Mouse (Mus musculus) lung, embryonic 14.5 days (tissue): ENCODE measurements around the gene Gcnt2. TPM values are rescaled to one million over a fixed set of nuclear protein-coding genes. Genes with fewer than 3 reads are reported as not detected.
A peak's percentile ranks its signal among the peaks of the same experiment; 100 is the strongest.
"Not testable (repeated sequence)": the region's sequence is repeated elsewhere in the genome, so short reads cannot be mapped to it uniquely, and the experiment has no call there.

Experiments used
- ATAC-seq: fragments of 200-750 bp; cut with Nextera tagmentation; 2 replicates; pipeline ENCODE4 v1.8.0; 2017; ENCODE audit warnings: mild to moderate bottlenecking, moderate TSS enrichment, moderate library complexity; ENCODE audit not compliant: insufficient read depth
- DNase-seq: peaks from one replicate; pipeline ENCODE4 v3.0.0-alpha.2; 2015
- H3K27ac ChIP-seq: fragments of 300-500 bp; sonication (generic); 2 replicates; pipeline ENCODE4 v1.5.1; 2014; ENCODE audit warnings: low read depth, mild to moderate bottlenecking, moderate library complexity
- H3K27me3 ChIP-seq: fragments of 300-500 bp; sonication (generic); 2 replicates; pipeline ENCODE4 v1.6.1; 2014; ENCODE audit warnings: low read length, control low read depth; ENCODE audit not compliant: insufficient read depth
- H3K36me3 ChIP-seq: fragments of 300-500 bp; sonication (generic); 2 replicates; pipeline ENCODE4 v1.6.1; 2014; ENCODE audit warnings: control low read depth; ENCODE audit not compliant: insufficient read depth
- H3K4me1 ChIP-seq: fragments of 300-500 bp; sonication (generic); 2 replicates; pipeline ENCODE4 v1.6.1; 2014; ENCODE audit warnings: antibody characterized with exemption, control low read depth; ENCODE audit not compliant: insufficient read depth
- H3K4me2 ChIP-seq: fragments of 300-500 bp; sonication (generic); 2 replicates; pipeline ENCODE4 v1.6.1; 2014; ENCODE audit warnings: mild to moderate bottlenecking
- H3K4me3 ChIP-seq: fragments of 300-500 bp; sonication (generic); 2 replicates; pipeline ENCODE4 v1.5.1; 2014; ENCODE audit warnings: low read depth, low read length
- H3K9ac ChIP-seq: fragments of 300-500 bp; sonication (generic); 2 replicates; pipeline ENCODE4 v1.6.1; 2014
- H3K9me3 ChIP-seq: fragments of 300-500 bp; sonication (generic); 2 replicates; pipeline ENCODE4 v1.6.1; 2016; ENCODE audit warnings: low read depth, low read length, control low read depth
- CTCF ChIP-seq: IDR thresholded peaks from 2 replicates; pipeline ENCODE4 v1.5.1; 2016; ENCODE audit warnings: antibody characterized with exemption, low read depth
- WGBS: fragments of 180-500 bp; shearing (Covaris S2); extraction: QIAGEN DNeasy Blood & Tissue Kit; methylation state at CpG from one replicate; pipeline ENCODE4 v1.1.7; 2014; 5-methylcytosine and 5-hydroxymethylcytosine counted together
- polyA plus RNA-seq: library from polyadenylated mRNA; unstranded; fragments of >200 nt; fragmentation: Nextera tagmentation; extraction: Ambion mirVana; gene quantifications from 2 replicates; pipeline ENCODE4 v1.2.1, GENCODE M21; 2014

Gene Gcnt2
- polyA plus RNA-seq, 1 experiment from 2014 or later, result 2.5 TPM

GRCm38 (mm10) chr13:40928192-40928898 is 68.8 kb downstream of the Gcnt2 start:
- Histone ChIP-seq H3K4me2 (no peak overlapping the region), H3K27me3 (no peaks in the 10 kb centered on the region), H3K9me3 (no peaks in the 10 kb centered on the region), H3K36me3 (no peaks in the 10 kb centered on the region), H3K4me3 (no peak overlapping the region), H3K27ac (no peak overlapping the region), H3K9ac (no peak overlapping the region), H3K4me1 (no peaks in the 10 kb centered on the region)
- 68% methylated on average over 9 of the region's 9 CpGs for WGBS
- DNase-seq, result no peak
- no peak for ATAC-seq
- TF ChIP-seq CTCF, result no peak

GRCm38 (mm10) chr13:40931871-40932270 is 72.3 kb downstream of the Gcnt2 start:
- H3K4me1 ChIP-seq, H3K4me2 ChIP-seq, H3K9ac ChIP-seq, H3K27me3 ChIP-seq, H3K27ac ChIP-seq, H3K36me3 ChIP-seq, H3K4me3 ChIP-seq, H3K9me3 ChIP-seq: not testable (repeated sequence)
- WGBS, result no CpG with 5 or more reads among the region's 2 CpGs
- peak; percentile 89 for ATAC-seq
- peak; percentile 95 for DNase-seq

GRCm38 (mm10) chr13:40932573-40932972 is 73.0 kb downstream of the Gcnt2 start:
- ATAC-seq (no peak), DNase-seq (no peak)
- Histone ChIP-seq H3K36me3 (no peaks in the 10 kb centered on the region), H3K9me3 (no peaks in the 10 kb centered on the region), H3K4me2 (no peak overlapping the region), H3K27me3 (no peaks in the 10 kb centered on the region), H3K4me3 (no peak overlapping the region), H3K27ac (no peak overlapping the region), H3K9ac (no peak overlapping the region), H3K4me1 (no peaks in the 10 kb centered on the region)
- TF ChIP-seq CTCF, result no peak
- WGBS, result 64% methylated on average over 5 of the region's 5 CpGs

- H3K27ac ChIP-seq, result no peak overlapping the region
- no peak overlapping the region for H3K9ac ChIP-seq
- no peak overlapping the region for H3K4me3 ChIP-seq
- DNase-seq, result no peak
- no peak overlapping the region for H3K4me2 ChIP-seq
- no peaks in the 10 kb centered on the region for H3K36me3 ChIP-seq
- H3K4me1 ChIP-seq, result no peaks in the 10 kb centered on the region
- 73% methylated on average over 3 of the region's 3 CpGs for WGBS
- H3K9me3 ChIP-seq, result no peaks in the 10 kb centered on the region
- TF ChIP-seq CTCF, result no peak
- no peaks in the 10 kb centered on the region for H3K27me3 ChIP-seq
- ATAC-seq, result no peak
Measured at GRCm38 (mm10) chr13:40934341-40934740, 74.8 kb downstream of the Gcnt2 start.

- DNase-seq (no peak), ATAC-seq (no peak)
- no peaks in the 10 kb centered on the region for H3K9me3 ChIP-seq
- no peak for TF ChIP-seq CTCF
- WGBS, result 84% methylated on average over 5 of the region's 5 CpGs
- no peak overlapping the region for H3K4me2 ChIP-seq
- H3K4me1 ChIP-seq, result no peaks in the 10 kb centered on the region
- H3K27me3 ChIP-seq, result no peaks in the 10 kb centered on the region
- H3K27ac ChIP-seq, result no peak overlapping the region
- H3K4me3 ChIP-seq, result no peak overlapping the region
- H3K36me3 ChIP-seq, result no peaks in the 10 kb centered on the region
- no peak overlapping the region for H3K9ac ChIP-seq
Measured at GRCm38 (mm10) chr13:40937586-40937985, 78.0 kb downstream of the Gcnt2 start.

GRCm38 (mm10) chr13:40938485-40939357 is 79.2 kb downstream of the Gcnt2 start:
- no peaks in the 10 kb centered on the region for H3K9me3 ChIP-seq
- peak; percentile 42 for DNase-seq
- no peak overlapping the region for H3K9ac ChIP-seq
- H3K27ac ChIP-seq, result no peak overlapping the region
- no peak overlapping the region for H3K4me3 ChIP-seq
- H3K4me2 ChIP-seq, result no peak overlapping the region
- ATAC-seq, result no peak
- no peaks in the 10 kb centered on the region for H3K27me3 ChIP-seq
- WGBS, result 65% methylated on average over 11 of the region's 11 CpGs
- no peak for TF ChIP-seq CTCF
- H3K36me3 ChIP-seq, result no peaks in the 10 kb centered on the region
- H3K4me1 ChIP-seq, result no peaks in the 10 kb centered on the region

GRCm38 (mm10) chr13:40943066-40943465 is 83.5 kb downstream of the Gcnt2 start:
- no peak overlapping the region for H3K27ac ChIP-seq
- no peaks in the 10 kb centered on the region for H3K27me3 ChIP-seq
- no peaks in the 10 kb centered on the region for H3K4me1 ChIP-seq
- WGBS, result 90% methylated on average over 1 of the region's 1 CpGs
- no peak overlapping the region for H3K9ac ChIP-seq
- DNase-seq (no peak), ATAC-seq (no peak)
- H3K4me3 ChIP-seq, result no peak overlapping the region
- H3K9me3 ChIP-seq, result no peaks in the 10 kb centered on the region
- no peaks in the 10 kb centered on the region for H3K36me3 ChIP-seq
- no peak overlapping the region for H3K4me2 ChIP-seq
- TF ChIP-seq CTCF, result no peak
